Mouse (Mus musculus) lung, postnatal 25 days (tissue): Measurements from ENCODE around the gene Ccl7.

Experiments used
- DNase-seq: peaks from one replicate; pipeline ENCODE4 v3.0.0; 2022; ENCODE audit warnings: low spot score

Gene Ccl7

GRCm38 (mm10) chr11:82035356-82035755, 10.2 kb upstream of the Ccl7 start, which contains the start of gene Ccl2:
TSS of gene Ccl2 (plus strand) at chr11:82035571.
- peak; percentile 75 for DNase-seq

GRCm38 (mm10) chr11:82035857-82036256, 9.7 kb upstream of the Ccl7 start:
- no peak for DNase-seq

GRCm38 (mm10) chr11:82038535-82038934, 7.0 kb upstream of the Ccl7 start, which contains the start of gene Gm17268:
TSS of gene Gm17268 (minus strand) at chr11:82038562.
- no peak for DNase-seq

- no peak for DNase-seq
These were observed 6.3 kb upstream of the Ccl7 start for GRCm38 (mm10) chr11:82039132-82039660.

GRCm38 (mm10) chr11:82041671-82042080, 3.8 kb upstream of the Ccl7 start:
- DNase-seq: no peak

GRCm38 (mm10) chr11:82047746-82048415, 2.4 kb downstream of the Ccl7 start:
- DNase-seq: peak; percentile 49

- DNase-seq: no peak
These were observed 8.3 kb downstream of the Ccl7 start for GRCm38 (mm10) chr11:82053849-82054248.

GRCm38 (mm10) chr11:82057646-82058045, 12.1 kb downstream of the Ccl7 start, which contains the start of gene Ccl11:
TSS of gene Ccl11 (plus strand) at chr11:82057823.
- DNase-seq: peak; percentile 13

GRCm38 (mm10) chr11:82062226-82062625, 16.7 kb downstream of the Ccl7 start:
- no peak for DNase-seq

GRCm38 (mm10) chr11:82063454-82063853, 17.9 kb downstream of the Ccl7 start:
- no peak for DNase-seq

GRCm38 (mm10) chr11:82066953-82067571, 21.6 kb downstream of the Ccl7 start:
- DNase-seq: no peak

GRCm38 (mm10) chr11:82071076-82071475, 25.6 kb downstream of the Ccl7 start:
- DNase-seq: no peak

GRCm38 (mm10) chr11:82072374-82072773, 26.9 kb downstream of the Ccl7 start:
- no peak for DNase-seq

- DNase-seq: no peak
These were observed 27.5 kb downstream of the Ccl7 start for GRCm38 (mm10) chr11:82072984-82073383.

GRCm38 (mm10) chr11:82073686-82074085, 28.2 kb downstream of the Ccl7 start:
- no peak for DNase-seq

GRCm38 (mm10) chr11:82077031-82077430, 31.5 kb downstream of the Ccl7 start:
- DNase-seq: no peak

- DNase-seq: no peak
These were observed 32.7 kb downstream of the Ccl7 start for GRCm38 (mm10) chr11:82078136-82078730.

- DNase-seq: no peak
These were observed 35.4 kb downstream of the Ccl7 start for GRCm38 (mm10) chr11:82080865-82081264.

GRCm38 (mm10) chr11:82084360-82084759, 38.8 kb downstream of the Ccl7 start:
- no peak for DNase-seq
